In the genomic region with DNA sequence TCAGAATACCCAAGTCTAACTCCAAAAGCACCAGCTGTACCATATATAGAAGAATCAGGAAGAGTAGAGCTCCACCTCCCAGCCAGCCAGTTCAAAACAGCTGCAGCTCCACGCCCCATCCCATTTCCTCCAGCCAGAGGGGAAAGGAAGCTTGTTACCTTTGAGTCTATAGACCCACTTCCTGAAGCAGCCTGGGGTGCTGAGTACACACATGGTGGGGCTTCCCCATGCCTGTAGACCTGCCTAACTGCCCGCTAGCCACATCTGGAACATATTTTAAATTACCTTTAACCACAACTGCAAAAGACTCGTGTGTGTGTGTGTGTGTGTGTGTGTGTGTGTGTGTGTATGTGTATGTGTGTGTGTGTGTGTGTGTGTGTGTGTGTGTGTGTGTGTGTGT, we compare ENCODE assay signal across 8 mouse cellular contexts.
DNase-seq lines count a peak whose midpoint lies in the region; ATAC-seq lines count a peak whose summit lies in the region.
"Had no signal": no experiment of that assay in that cellular context is flagged by ENCODE, and none has a peak within 500 bp of the region (broad histone marks: within the 10 kb centered on the region; RNA-seq: fewer than 3 reads in every experiment).

No protein-coding gene starts in this region.

- no peak overlapping the region for H3K9ac ChIP-seq in midbrain, embryonic 11.5 days (ENCODE audit: low read length)
- no peak overlapping the region for H3K9ac ChIP-seq in midbrain, embryonic 13.5 days (replicated peaks)
- H3K9ac ChIP-seq in embryonic facial prominence, embryonic 13.5 days = no peak overlapping the region
- H3K9ac ChIP-seq in forebrain, embryonic 14.5 days (ENCODE audit: low read length) = no peak overlapping the region
- H3K9ac ChIP-seq: liver, embryonic 14.5 days had no signal

- H3K4me1 ChIP-seq in midbrain, embryonic 11.5 days (ENCODE audit: control insufficient read depth, insufficient read depth, low read length) = no peaks in the 10 kb centered on the region
- H3K4me1 ChIP-seq in midbrain, embryonic 13.5 days (replicated peaks) = 0 out of 2 replicates have a peak, but pooled peaks cover 5% of the 10 kb centered on the region
- peaks cover 23% of the 10 kb centered on the region for H3K4me1 ChIP-seq in embryonic facial prominence, embryonic 13.5 days
- peaks cover 22% of the 10 kb centered on the region for H3K4me1 ChIP-seq in limb, embryonic 10.5 days
- H3K4me1 ChIP-seq in forebrain, embryonic 14.5 days (ENCODE audit: control insufficient read depth, insufficient read depth, low read length) = no peaks in the 10 kb centered on the region

- H3K27ac ChIP-seq in midbrain, embryonic 11.5 days (ENCODE audit: low read depth, low read length) = no peak overlapping the region
- H3K27ac ChIP-seq in midbrain, embryonic 13.5 days = no peak overlapping the region
- peak overlapping the region; percentile 57; the same call in 1 of the 2 replicates for H3K27ac ChIP-seq in embryonic facial prominence, embryonic 13.5 days
- peak overlapping the region; percentile 66 for H3K27ac ChIP-seq in limb, embryonic 10.5 days
- no peak overlapping the region for H3K27ac ChIP-seq in forebrain, embryonic 14.5 days (ENCODE audit: low read depth, low read length)
- H3K27ac ChIP-seq: liver, embryonic 14.5 days had no signal

- no peaks in the 10 kb centered on the region for H3K9me3 ChIP-seq in midbrain, embryonic 11.5 days (ENCODE audit: control insufficient read depth, low read length)
- no peaks in the 10 kb centered on the region for H3K9me3 ChIP-seq in midbrain, embryonic 13.5 days
- no peaks in the 10 kb centered on the region for H3K9me3 ChIP-seq in embryonic facial prominence, embryonic 13.5 days
- H3K9me3 ChIP-seq in limb, embryonic 10.5 days (replicated peaks) = no peaks in the 10 kb centered on the region
- no peaks in the 10 kb centered on the region for H3K9me3 ChIP-seq in forebrain, embryonic 14.5 days (replicated peaks; ENCODE audit: control insufficient read depth, low read length)

- no peaks in the 10 kb centered on the region for H3K36me3 ChIP-seq in midbrain, embryonic 11.5 days (ENCODE audit: control insufficient read depth, insufficient read depth, low read length)
- H3K36me3 ChIP-seq in midbrain, embryonic 13.5 days = no peaks in the 10 kb centered on the region
- no peaks in the 10 kb centered on the region for H3K36me3 ChIP-seq in embryonic facial prominence, embryonic 13.5 days
- no peaks in the 10 kb centered on the region for H3K36me3 ChIP-seq in limb, embryonic 10.5 days
- H3K36me3 ChIP-seq in forebrain, embryonic 14.5 days (ENCODE audit: control insufficient read depth, insufficient read depth, low read length) = no peaks in the 10 kb centered on the region

- 87% methylated on average over 3 of the region's 3 CpGs for WGBS in midbrain, embryonic 11.5 days
- WGBS in midbrain, embryonic 13.5 days = 83% methylated on average over 2 of the region's 3 CpGs
- 34% methylated on average over 3 of the region's 3 CpGs for WGBS in embryonic facial prominence, embryonic 13.5 days
- 21% methylated on average over 3 of the region's 3 CpGs for WGBS in limb, embryonic 10.5 days
- WGBS in forebrain, embryonic 14.5 days = 82% methylated on average over 3 of the region's 3 CpGs

- no peak for ATAC-seq in midbrain, embryonic 11.5 days (ENCODE audit: low FRiP score)
- no peak for ATAC-seq in midbrain, embryonic 13.5 days
- 0 out of 2 replicates have a peak, but pooled peaks have one; percentile 48 for ATAC-seq in embryonic facial prominence, embryonic 13.5 days (ENCODE audit: insufficient number of reproducible peaks, insufficient read depth, low FRiP score, low TSS enrichment, low read depth)
- no peak for ATAC-seq in forebrain, embryonic 14.5 days

- no peak overlapping the region for H3K4me3 ChIP-seq in midbrain, embryonic 11.5 days (ENCODE audit: low read depth, low read length)
- no peak overlapping the region for H3K4me3 ChIP-seq in midbrain, embryonic 13.5 days (replicated peaks)
- H3K4me3 ChIP-seq in embryonic facial prominence, embryonic 13.5 days = no peak overlapping the region
- H3K4me3 ChIP-seq in limb, embryonic 10.5 days = no peak overlapping the region
- no peak overlapping the region for H3K4me3 ChIP-seq in forebrain, embryonic 14.5 days (ENCODE audit: low read depth, low read length)

- DNase-seq in midbrain, embryonic 11.5 days (ENCODE audit: low spot score, missing footprints) = peak; percentile 80
- DNase-seq in limb, embryonic 10.5 days (ENCODE audit: low spot score) = peak; percentile 60
- DNase-seq in thymus, postnatal 25 days = peak; percentile 76
- no peak for DNase-seq in forebrain, embryonic 14.5 days (ENCODE audit: low spot score)
- DNase-seq in yolk sac, embryonic 10.5 days (ENCODE audit: low spot score) = no peak

- no peak overlapping the region for H3K4me2 ChIP-seq in midbrain, embryonic 11.5 days
- no peak overlapping the region for H3K4me2 ChIP-seq in midbrain, embryonic 13.5 days (replicated peaks)
- H3K4me2 ChIP-seq in embryonic facial prominence, embryonic 13.5 days = no peak overlapping the region
- H3K4me2 ChIP-seq in forebrain, embryonic 14.5 days (ENCODE audit: low read length) = no peak overlapping the region

- no peaks in the 10 kb centered on the region for H3K27me3 ChIP-seq in midbrain, embryonic 11.5 days (ENCODE audit: control insufficient read depth, insufficient read depth, low read length)
- H3K27me3 ChIP-seq in midbrain, embryonic 13.5 days = no peaks in the 10 kb centered on the region
- H3K27me3 ChIP-seq in embryonic facial prominence, embryonic 13.5 days = no peaks in the 10 kb centered on the region
- no peaks in the 10 kb centered on the region for H3K27me3 ChIP-seq in limb, embryonic 10.5 days (ENCODE audit: low read depth, poor library complexity, severe bottlenecking)
- H3K27me3 ChIP-seq in forebrain, embryonic 14.5 days (replicated peaks; ENCODE audit: control insufficient read depth, insufficient read depth, low read length) = no peaks in the 10 kb centered on the region

Comparison
In these comparisons a context has a peak if more than half of its experiments do, and no peak if none do; other contexts are left out.
1. DNase-seq: peak in midbrain, embryonic 11.5 days (single experiment), limb, embryonic 10.5 days (single experiment) and thymus, postnatal 25 days (single experiment); none in forebrain, embryonic 14.5 days (single experiment) and yolk sac, embryonic 10.5 days (single experiment).
2. H3K27ac ChIP-seq: peak in embryonic facial prominence, embryonic 13.5 days (single experiment) and limb, embryonic 10.5 days (single experiment); none in midbrain, embryonic 11.5 days (single experiment), midbrain, embryonic 13.5 days (single experiment) and forebrain, embryonic 14.5 days (single experiment).